Mouse (Mus musculus): ENCODE data around the gene Agtrap.
A peak's percentile ranks its signal among the peaks of the same experiment; 100 is the strongest.
"Not testable (repeated sequence)": the region's sequence is repeated elsewhere in the genome, so short reads cannot be mapped to it uniquely, and the experiment has no call there.

Agtrap gene

GRCm38 (mm10) chr4:148087907-148088527 is at the start of gene Agtrap:
TSS of gene Agtrap (minus strand) at chr4:148088031.
- peak; percentile 93 for DNase-seq

- DNase-seq: no peak
Observed at GRCm38 (mm10) chr4:148137503-148137902, 49.7 kb upstream of the Agtrap start.

- DNase-seq: no peak
Observed at GRCm38 (mm10) chr4:148134988-148135387, 47.2 kb upstream of the Agtrap start.

GRCm38 (mm10) chr4:148131497-148132081 is 43.8 kb upstream of the Agtrap start:
- DNase-seq: no peak

DNA sequence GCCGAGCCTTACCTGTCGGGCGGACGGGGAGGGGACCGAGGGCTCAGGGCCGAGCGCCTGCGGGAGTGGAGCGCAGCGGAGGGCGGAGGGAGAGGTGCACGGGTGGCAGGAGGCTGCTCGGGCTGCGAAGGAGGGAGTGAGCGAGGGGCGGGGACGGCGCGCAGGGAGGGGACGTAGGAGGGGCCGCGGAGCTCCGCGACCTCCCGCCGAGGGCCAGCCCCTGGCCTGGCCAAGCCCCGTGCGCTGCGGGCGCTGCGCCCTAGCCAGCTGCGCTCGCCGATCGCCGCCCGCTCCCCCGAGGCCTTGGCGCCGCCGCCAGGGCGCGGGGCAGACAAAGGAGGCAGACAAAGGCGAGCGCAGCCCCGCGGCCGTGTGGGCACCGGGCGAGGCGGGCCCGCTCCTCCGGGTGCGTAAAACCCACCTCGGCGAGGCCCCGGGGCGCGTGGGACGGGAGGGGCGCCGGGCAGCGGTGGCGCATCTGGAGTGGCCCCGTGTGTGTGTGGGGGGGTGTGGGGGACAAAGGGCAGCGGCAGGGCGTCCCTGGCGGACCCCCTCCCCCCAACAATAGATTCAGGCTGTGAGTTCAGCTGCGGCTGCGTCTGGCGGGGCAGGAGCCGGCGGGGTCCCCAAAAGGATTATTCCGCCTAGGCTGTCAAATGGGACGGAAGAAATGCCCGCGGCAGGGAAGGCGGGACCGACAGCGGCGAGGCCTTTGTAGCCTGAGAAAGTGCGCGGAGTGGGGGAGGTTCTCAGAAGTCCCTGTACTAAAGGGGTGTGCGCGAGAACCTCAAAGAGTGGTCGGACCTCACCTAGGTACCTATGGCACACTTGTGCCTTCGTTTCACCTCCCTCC is 43.0 kb upstream of the Agtrap start, which contains the start of gene Draxin:
TSS of gene Draxin (minus strand) at position 138 of the 853 bp plus-strand sequence.
- DNase-seq: peak; percentile 40

GRCm38 (mm10) chr4:148130133-148130532 is 42.3 kb upstream of the Agtrap start, which contains the start of gene Mad2l2:
TSS of gene Mad2l2 (plus strand) at chr4:148130384.
- no peak for DNase-seq

DNA sequence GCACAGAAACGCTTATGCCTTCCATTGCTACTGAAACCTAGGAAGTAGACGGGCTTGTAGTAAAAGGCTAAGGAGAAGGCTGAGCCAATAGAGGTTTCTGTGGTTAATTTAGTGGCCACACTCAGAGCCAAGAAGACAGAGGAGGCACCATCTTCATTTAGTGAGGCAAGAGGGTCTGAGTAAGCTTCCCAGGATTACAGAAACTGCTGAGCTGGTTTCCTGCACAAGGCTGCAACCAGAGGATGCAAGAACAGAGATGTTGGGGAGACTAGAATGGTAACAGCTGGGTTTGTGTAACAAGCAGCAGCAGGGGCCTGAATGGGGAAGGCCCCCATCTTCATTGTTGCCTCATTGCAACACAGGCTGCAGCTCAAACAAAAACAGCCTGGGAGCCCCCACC is 40.8 kb upstream of the Agtrap start:
- DNase-seq: no peak

DNA sequence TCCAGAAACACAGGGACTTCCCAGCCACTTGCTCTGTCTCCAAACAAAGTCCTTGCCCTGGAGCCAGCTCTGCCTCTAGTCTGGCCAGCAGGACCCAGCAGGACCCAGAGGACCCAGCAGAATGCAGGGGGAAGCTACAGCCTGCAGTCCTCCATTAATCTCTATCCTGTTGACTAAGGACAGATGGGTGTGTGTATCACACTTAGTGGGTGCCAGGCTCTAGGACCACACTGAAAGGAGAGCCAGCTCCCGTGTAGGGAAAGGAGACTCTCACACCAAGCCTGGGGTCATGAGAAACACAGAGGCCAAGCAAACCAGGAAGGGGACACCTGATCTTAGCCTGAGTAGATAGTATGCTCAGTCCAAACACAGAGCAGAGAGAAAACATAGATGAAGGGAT is 40.4 kb upstream of the Agtrap start:
- no peak for DNase-seq

- no peak for DNase-seq
Observed at GRCm38 (mm10) chr4:148122694-148123066, 34.8 kb upstream of the Agtrap start.

GRCm38 (mm10) chr4:148121982-148122693 is 34.3 kb upstream of the Agtrap start:
- no peak for DNase-seq

DNA sequence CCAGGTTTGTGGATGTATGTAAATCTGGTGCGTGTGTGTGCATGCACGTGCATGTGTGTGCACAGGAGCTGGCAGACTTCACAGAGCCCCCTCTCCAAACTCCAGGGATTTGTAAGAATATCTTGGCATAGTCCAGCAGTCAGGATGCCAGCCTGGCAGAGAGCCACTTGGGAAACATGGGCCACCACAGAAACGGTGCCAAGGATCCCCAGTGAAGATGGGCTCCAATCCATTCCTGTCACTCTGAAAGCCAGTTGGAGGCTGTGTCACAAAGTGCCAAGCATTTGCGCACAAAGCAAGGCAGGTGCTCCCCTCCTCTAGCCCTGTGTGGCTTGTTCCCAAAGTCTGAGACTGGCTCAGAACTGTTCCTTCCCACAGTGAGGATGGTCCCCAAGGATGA is 33.5 kb upstream of the Agtrap start:
- no peak for DNase-seq

DNA sequence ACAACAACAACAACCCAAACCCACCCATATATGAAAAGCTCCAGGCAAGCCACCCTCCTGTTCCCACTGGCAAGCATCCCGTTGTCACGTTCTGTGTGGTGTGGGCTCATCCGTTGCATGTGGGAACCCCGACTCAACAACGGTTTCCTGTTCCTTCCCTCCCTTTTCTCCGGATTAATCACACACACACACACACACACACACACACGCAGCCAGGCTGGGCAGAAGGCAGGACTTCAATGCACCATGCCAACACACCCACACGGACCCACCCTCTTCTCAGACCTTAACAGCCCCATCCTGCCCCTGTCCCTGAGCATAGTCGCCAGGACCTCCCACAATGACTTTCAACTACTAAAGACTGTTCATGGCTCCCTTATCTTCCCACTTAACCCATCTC is 32.7 kb upstream of the Agtrap start:
- no peak for DNase-seq

DNA sequence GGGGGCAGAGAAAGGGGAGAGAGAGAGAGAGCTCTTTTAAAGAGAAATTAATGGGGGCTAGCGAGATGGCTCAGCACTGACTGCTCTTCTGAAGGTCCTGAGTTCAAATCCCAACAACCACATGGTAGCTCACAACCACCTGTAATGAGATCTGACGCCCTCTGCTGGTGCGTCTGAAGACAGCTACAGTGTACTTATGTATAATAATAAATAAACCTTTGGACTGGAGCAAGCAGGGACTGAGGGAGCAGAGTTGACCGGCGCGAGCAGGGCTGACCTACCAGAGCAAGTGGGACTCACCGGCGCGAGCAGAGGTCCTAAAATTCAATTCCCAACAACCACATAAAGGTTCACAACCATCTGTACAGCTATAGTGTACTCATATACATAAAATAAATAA is 31.7 kb upstream of the Agtrap start:
- DNase-seq: not testable (repeated sequence)

- DNase-seq: no peak
Observed at GRCm38 (mm10) chr4:148117392-148117791, 29.6 kb upstream of the Agtrap start.

GRCm38 (mm10) chr4:148116657-148117056 is 28.8 kb upstream of the Agtrap start:
- peak; percentile 33 for DNase-seq

DNA sequence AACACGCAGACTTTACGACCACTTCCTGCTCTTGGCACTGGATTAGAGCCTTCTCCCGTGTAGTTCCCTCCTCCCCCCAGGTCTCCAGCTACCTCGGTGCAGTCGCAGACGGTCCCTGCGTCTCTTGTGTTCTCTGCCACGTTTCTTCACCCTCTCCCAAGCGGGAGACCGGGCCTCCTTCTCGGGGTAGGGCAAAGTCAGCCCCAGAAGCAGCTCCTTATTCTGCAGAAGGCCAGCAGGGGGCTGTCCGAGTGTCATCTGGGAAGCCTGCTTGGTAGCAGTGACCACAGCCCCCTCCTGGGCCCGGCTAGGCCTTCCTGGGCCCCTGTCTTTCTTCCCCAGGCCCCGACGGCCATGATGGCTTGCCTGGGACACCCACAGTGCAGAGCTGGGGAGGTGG is 27.6 kb upstream of the Agtrap start:
- peak; percentile 44 for DNase-seq

GRCm38 (mm10) chr4:148114758-148115391 is 27.0 kb upstream of the Agtrap start:
- DNase-seq: peak; percentile 82

- no peak for DNase-seq
Observed at GRCm38 (mm10) chr4:148112519-148112918, 24.7 kb upstream of the Agtrap start.

DNA sequence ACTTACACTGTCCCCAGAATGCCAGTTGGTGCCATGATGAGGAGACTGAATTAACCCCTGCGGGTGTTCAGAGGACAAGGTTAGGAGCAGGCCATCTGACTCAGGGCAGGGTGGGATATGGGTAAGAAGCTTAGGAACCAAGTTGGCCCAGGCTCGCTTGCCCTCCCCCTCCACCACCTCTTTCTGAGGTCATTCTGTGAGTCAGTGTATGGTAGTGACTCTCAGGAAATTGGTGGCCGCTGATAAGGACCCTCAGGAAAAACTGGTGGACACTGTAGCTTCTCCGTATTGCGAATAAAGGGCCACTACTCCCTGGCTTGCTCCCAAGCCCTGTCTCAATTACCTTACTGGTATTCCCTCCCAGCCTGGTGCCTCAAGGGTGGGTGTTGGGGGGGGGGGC is 21.4 kb upstream of the Agtrap start:
- no peak for DNase-seq

DNA sequence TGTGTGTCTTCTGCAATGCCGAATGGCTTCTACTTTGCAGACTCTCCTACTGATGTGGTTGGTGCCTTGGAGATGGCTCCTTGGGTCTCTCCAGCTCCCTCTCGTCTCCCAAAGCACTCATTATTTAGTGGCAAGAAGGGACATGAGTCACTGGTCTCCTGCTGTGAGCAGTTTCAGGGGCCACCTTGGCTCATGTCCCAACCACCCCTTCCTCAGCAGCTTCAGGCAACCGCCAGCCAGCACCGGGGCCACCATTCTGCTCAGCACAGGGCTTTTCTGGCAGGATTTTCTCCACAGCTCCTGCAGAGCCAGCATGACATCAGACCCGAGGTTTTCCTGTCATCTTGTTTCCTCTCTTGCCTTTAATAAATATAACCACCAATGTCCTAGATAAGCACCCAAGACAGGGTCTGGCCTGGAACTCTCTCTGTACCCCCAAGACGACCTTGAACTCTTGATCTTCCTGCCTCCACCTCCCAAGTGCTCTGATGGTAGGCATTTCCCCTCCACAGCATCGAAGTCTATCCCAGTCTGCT is 20.8 kb upstream of the Agtrap start:
- DNase-seq: no peak

GRCm38 (mm10) chr4:148107621-148108291 is 19.9 kb upstream of the Agtrap start:
- no peak for DNase-seq

GRCm38 (mm10) chr4:148104146-148104545 is 16.3 kb upstream of the Agtrap start:
- no peak for DNase-seq

Data from liver (tissue).